Mouse (Mus musculus) limb, embryonic 11.5 days (tissue): ENCODE measurements at regions not wholly inside any gene's neighbourhood (a gene's known extent, or its start where the extent isn't known, plus 50 kb on each side); places are given as distances from the start of the nearest gene placed in this dataset.
A peak's percentile ranks its signal among the peaks of the same experiment; 100 is the strongest.
"Not testable (repeated sequence)": the region's sequence is repeated elsewhere in the genome, so short reads cannot be mapped to it uniquely, and the experiment has no call there.

Experiments used
- ATAC-seq: fragments of 200-750 bp; cut with Nextera tagmentation; 2 replicates; pipeline ENCODE4 v1.8.0; 2017; ENCODE audit warnings: low read depth; ENCODE audit not compliant: insufficient number of reproducible peaks, low FRiP score, low TSS enrichment
- DNase-seq: peaks from one replicate; pipeline ENCODE4 v3.0.0-alpha.2; 2015; ENCODE audit warnings: low spot score
- H3K27ac ChIP-seq: fragments of 300-500 bp; sonication (generic); replicated peaks from 2 replicates; pipeline ENCODE4 v1.5.1; 2014; ENCODE audit warnings: low read depth, mild to moderate bottlenecking, low read length
- H3K27me3 ChIP-seq: fragments of 300-500 bp; sonication (generic); 2 replicates; pipeline ENCODE4 v1.6.1; 2014; ENCODE audit warnings: mild to moderate bottlenecking, low read length, mixed read lengths; ENCODE audit not compliant: control insufficient read depth, insufficient read depth
- H3K36me3 ChIP-seq: fragments of 300-500 bp; sonication (generic); 2 replicates; pipeline ENCODE4 v1.6.1; 2014; ENCODE audit warnings: mild to moderate bottlenecking, low read length, moderate library complexity, mixed read lengths; ENCODE audit not compliant: control insufficient read depth, insufficient read depth
- H3K4me1 ChIP-seq: fragments of 300-500 bp; sonication (generic); 2 replicates; pipeline ENCODE4 v1.6.1; 2014; ENCODE audit warnings: low read length, mixed read lengths; ENCODE audit not compliant: control insufficient read depth, insufficient read depth
- H3K4me2 ChIP-seq: fragments of 300-500 bp; sonication (generic); 2 replicates; pipeline ENCODE4 v1.6.1; 2014; ENCODE audit warnings: low read depth, mild to moderate bottlenecking, moderate library complexity; ENCODE audit not compliant: severe bottlenecking
- H3K4me3 ChIP-seq: fragments of 300-500 bp; sonication (generic); 2 replicates; pipeline ENCODE4 v1.5.1; 2014; ENCODE audit warnings: low read depth, low read length
- H3K9ac ChIP-seq: fragments of 300-500 bp; sonication (generic); 2 replicates; pipeline ENCODE4 v1.6.1; 2014; ENCODE audit warnings: mild to moderate bottlenecking, low read length
- H3K9me3 ChIP-seq: fragments of 300-500 bp; sonication (generic); 2 replicates; pipeline ENCODE4 v1.6.1; 2016; ENCODE audit warnings: low read length; ENCODE audit not compliant: control insufficient read depth
- WGBS: fragments of 180-500 bp; shearing (Covaris S2); extraction: QIAGEN DNeasy Blood & Tissue Kit; methylation state at CpG from one replicate; pipeline ENCODE4 v1.1.7; 2014; 5-methylcytosine and 5-hydroxymethylcytosine counted together

GRCm38 (mm10) chr10:7323258-7323657 lies 111.2 kb upstream of the Cnksr3 start:
- DNase-seq = no peak

GRCm38 (mm10) chr10:7309927-7310326 lies 97.9 kb upstream of the Cnksr3 start:
- H3K9ac ChIP-seq = no peak overlapping the region
- H3K4me2 ChIP-seq = no peak overlapping the region
- no peak overlapping the region for H3K4me3 ChIP-seq
- DNase-seq = no peak
- ATAC-seq = no peak
- no peaks in the 10 kb centered on the region for H3K4me1 ChIP-seq
- H3K9me3 ChIP-seq = no peaks in the 10 kb centered on the region
- no peaks in the 10 kb centered on the region for H3K27me3 ChIP-seq
- WGBS = 90% methylated on average over 3 of the region's 3 CpGs
- no peaks in the 10 kb centered on the region for H3K36me3 ChIP-seq
- no peak overlapping the region for H3K27ac ChIP-seq

More at GRCm38 (mm10) chr10:7323258-7323657, 111.2 kb upstream of the Cnksr3 start:
- Histone ChIP-seq H3K9me3 (no peaks in the 10 kb centered on the region), H3K9ac (no peak overlapping the region), H3K4me1 (no peaks in the 10 kb centered on the region), H3K36me3 (no peaks in the 10 kb centered on the region), H3K27me3 (no peaks in the 10 kb centered on the region), H3K4me3 (no peak overlapping the region), H3K27ac (no peak overlapping the region), H3K4me2 (no peak overlapping the region)
- ATAC-seq = no peak
- WGBS = 23% methylated on average over 3 of the region's 3 CpGs

- H3K4me3 ChIP-seq, H3K36me3 ChIP-seq, ATAC-seq, H3K9me3 ChIP-seq, H3K27ac ChIP-seq, H3K4me2 ChIP-seq, H3K4me1 ChIP-seq, H3K9ac ChIP-seq, H3K27me3 ChIP-seq, DNase-seq: not testable (repeated sequence)
- 67% methylated on average over 3 of the region's 3 CpGs for WGBS
These were observed 93.8 kb upstream of the Cnksr3 start for GRCm38 (mm10) chr10:7305881-7306280.

GRCm38 (mm10) chr10:7298377-7298776 lies 86.3 kb upstream of the Cnksr3 start:
- Histone ChIP-seq H3K9ac (no peak overlapping the region), H3K9me3 (no peaks in the 10 kb centered on the region), H3K27ac (no peak overlapping the region), H3K4me2 (no peak overlapping the region), H3K4me3 (no peak overlapping the region), H3K27me3 (no peaks in the 10 kb centered on the region), H3K36me3 (no peaks in the 10 kb centered on the region), H3K4me1 (no peaks in the 10 kb centered on the region)
- no peak for DNase-seq
- 92% methylated on average over 7 of the region's 7 CpGs for WGBS
- ATAC-seq = no peak

- 93% methylated on average over 5 of the region's 5 CpGs for WGBS
- Histone ChIP-seq H3K4me1 (no peaks in the 10 kb centered on the region), H3K9ac (no peak overlapping the region), H3K27ac (no peak overlapping the region), H3K4me3 (no peak overlapping the region), H3K36me3 (no peaks in the 10 kb centered on the region), H3K27me3 (no peaks in the 10 kb centered on the region), H3K9me3 (no peaks in the 10 kb centered on the region), H3K4me2 (no peak overlapping the region)
- DNase-seq = no peak
- no peak for ATAC-seq
These were observed 83.9 kb upstream of the Cnksr3 start for GRCm38 (mm10) chr10:7295921-7296320.

GRCm38 (mm10) chr10:7293203-7293602 lies 81.2 kb upstream of the Cnksr3 start:
- Histone ChIP-seq H3K4me2 (no peak overlapping the region), H3K4me1 (no peaks in the 10 kb centered on the region), H3K36me3 (no peaks in the 10 kb centered on the region), H3K27me3 (no peaks in the 10 kb centered on the region), H3K9me3 (no peaks in the 10 kb centered on the region), H3K27ac (no peak overlapping the region), H3K9ac (no peak overlapping the region), H3K4me3 (no peak overlapping the region)
- ATAC-seq (no peak), DNase-seq (no peak)
- 76% methylated on average over 5 of the region's 5 CpGs for WGBS

GRCm38 (mm10) chr10:7289773-7290411 lies 77.9 kb upstream of the Cnksr3 start:
- Histone ChIP-seq H3K4me1 (no peaks in the 10 kb centered on the region), H3K4me2 (no peak overlapping the region), H3K27ac (no peak overlapping the region), H3K9me3 (no peaks in the 10 kb centered on the region), H3K9ac (no peak overlapping the region), H3K36me3 (no peaks in the 10 kb centered on the region), H3K27me3 (no peaks in the 10 kb centered on the region), H3K4me3 (no peak overlapping the region)
- 64% methylated on average over 10 of the region's 10 CpGs for WGBS
- ATAC-seq = no peak
- DNase-seq = peak; percentile 22

GRCm38 (mm10) chr10:7285112-7285905 lies 73.3 kb upstream of the Cnksr3 start:
- no peak overlapping the region for H3K4me2 ChIP-seq
- no peak for ATAC-seq
- no peaks in the 10 kb centered on the region for H3K27me3 ChIP-seq
- H3K9me3 ChIP-seq = no peaks in the 10 kb centered on the region; the same call in 1 of the 2 replicates
- H3K27ac ChIP-seq = no peak overlapping the region
- no peak overlapping the region for H3K9ac ChIP-seq
- DNase-seq = no peak
- H3K4me1 ChIP-seq = no peaks in the 10 kb centered on the region
- H3K4me3 ChIP-seq = no peak overlapping the region
- WGBS = 89% methylated on average over 7 of the region's 7 CpGs
- no peaks in the 10 kb centered on the region for H3K36me3 ChIP-seq
